Mouse (Mus musculus) cerebellum, adult 2 months (tissue): Measurements from ENCODE around the gene Prkce.

Experiments used
- CTCF ChIP-seq: fragments of 200-500 bp; IDR thresholded peaks from 2 replicates; pipeline ENCODE4 v1.5.1; 2011; ENCODE audit warnings: low read depth, mild to moderate bottlenecking, control low read depth, low read length, moderate library complexity, borderline replicate concordance; ENCODE audit not compliant: insufficient read depth
- POLR2A ChIP-seq: fragments of 200-500 bp; IDR thresholded peaks from 2 replicates; pipeline ENCODE4 v1.6.1; 2011; ENCODE audit warnings: low read length, control low read depth, borderline replicate concordance; ENCODE audit not compliant: insufficient read depth

DNA sequence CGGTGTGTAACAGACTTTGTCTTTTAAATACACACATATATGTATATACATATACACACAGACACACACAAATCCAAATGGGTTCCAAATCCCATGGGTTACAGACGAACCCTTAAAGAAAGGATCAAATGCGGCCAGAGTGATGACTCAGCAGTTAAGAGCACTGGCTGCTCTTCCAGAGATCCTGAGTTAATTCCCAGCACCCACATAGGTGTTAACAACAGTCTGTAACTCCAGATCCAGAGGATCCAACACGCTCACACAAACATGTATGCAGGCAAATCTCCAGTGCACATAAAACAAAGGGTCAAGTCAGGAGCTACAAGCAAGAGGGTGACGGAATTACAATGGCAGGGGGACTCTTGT, 41.2 kb downstream of the Prkce start:
- TF ChIP-seq CTCF (no peak), POLR2A (no peak)
